Mouse (Mus musculus): ENCODE results near the gene Ryk. TPM values are rescaled to one million over a fixed set of nuclear protein-coding genes. Genes with fewer than 3 reads are reported as not detected.

Ryk gene
- polyA plus RNA-seq, 1 experiment, result 5.5 TPM

DNA sequence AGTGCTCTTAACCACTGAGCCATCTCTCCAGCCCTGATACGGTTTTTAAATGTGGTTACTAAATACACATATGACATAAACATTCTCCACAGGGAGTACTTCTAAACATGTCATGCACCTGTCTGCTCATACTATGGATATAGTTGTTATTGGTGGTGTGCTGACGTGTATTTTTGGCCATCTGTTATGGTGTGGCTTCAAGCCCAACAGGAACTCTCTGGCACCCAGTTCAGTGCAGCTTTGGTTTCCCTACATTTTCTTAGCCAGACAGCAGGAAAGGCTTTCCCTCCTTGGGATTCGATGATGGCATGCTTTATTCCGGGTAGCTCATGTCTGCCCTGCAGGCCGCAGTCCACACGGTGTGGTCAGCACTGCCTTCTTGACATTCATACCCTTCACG lies 33.7 kb downstream of the Ryk start:
- TF ChIP-seq CTCF (IDR thresholded peaks at IDR 0.05; ENCODE audit: control insufficient read depth, insufficient read depth, low read length), result no peak
- TF ChIP-seq POLR2A (IDR thresholded peaks at IDR 0.05; ENCODE audit: borderline replicate concordance, control insufficient read depth, low read depth, low read length), result no peak
- 83% methylated on average over 7 of the region's 7 CpGs for WGBS

DNA sequence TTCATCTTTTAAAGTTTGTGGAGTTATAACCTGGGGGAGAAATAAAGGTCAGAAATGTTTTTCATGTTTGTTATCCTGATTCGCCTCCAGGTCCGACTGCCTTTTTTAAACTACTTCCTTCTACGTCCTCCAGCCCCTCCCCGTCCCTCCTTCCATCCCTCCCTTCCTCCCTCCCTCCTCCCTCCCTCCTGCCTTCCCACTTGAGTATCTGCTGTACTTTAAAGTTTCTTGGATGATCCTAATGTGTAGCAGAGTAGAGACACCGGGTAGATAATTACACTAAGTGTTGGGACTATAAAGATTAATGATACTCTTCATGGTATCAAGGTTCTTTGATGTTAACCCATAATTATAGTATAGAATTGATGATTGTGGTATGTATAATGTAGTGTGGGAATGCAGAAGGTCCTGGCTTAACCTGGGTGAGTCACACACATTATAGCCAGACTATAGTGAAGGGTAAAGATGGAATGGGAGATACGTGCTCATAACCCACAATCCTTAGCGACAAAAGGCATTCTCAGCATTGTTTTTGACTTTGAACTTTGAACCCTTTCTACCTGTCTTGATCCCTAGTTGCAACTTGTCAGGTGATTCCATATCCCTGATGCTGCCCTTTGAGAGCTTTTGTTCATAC lies 41.5 kb downstream of the Ryk start:
- Histone ChIP-seq H3K4me1 (ENCODE audit: control insufficient read depth, insufficient read depth, low read length) (no peaks in the 10 kb centered on the region), H3K4me3 (replicated peaks; ENCODE audit: control insufficient read depth, low read depth, low read length) (no peak overlapping the region), H3K27ac (ENCODE audit: control insufficient read depth, insufficient read depth, low read depth, low read length, poor library complexity) (no peak overlapping the region)
- TF ChIP-seq POLR2A (IDR thresholded peaks at IDR 0.05; ENCODE audit: borderline replicate concordance, control insufficient read depth, low read depth, low read length) (no peak), CTCF (IDR thresholded peaks at IDR 0.05; ENCODE audit: control insufficient read depth, insufficient read depth, low read length) (no peak)
- 69% methylated on average over 7 of the region's 7 CpGs for WGBS

More for the DNA sequence above, 33.7 kb downstream of the Ryk start:
- Histone ChIP-seq H3K4me1 (ENCODE audit: control insufficient read depth, insufficient read depth, low read length) (no peaks in the 10 kb centered on the region), H3K4me3 (replicated peaks; ENCODE audit: control insufficient read depth, low read depth, low read length) (no peak overlapping the region), H3K27ac (ENCODE audit: control insufficient read depth, insufficient read depth, low read depth, low read length, poor library complexity) (no peak overlapping the region)

DNA sequence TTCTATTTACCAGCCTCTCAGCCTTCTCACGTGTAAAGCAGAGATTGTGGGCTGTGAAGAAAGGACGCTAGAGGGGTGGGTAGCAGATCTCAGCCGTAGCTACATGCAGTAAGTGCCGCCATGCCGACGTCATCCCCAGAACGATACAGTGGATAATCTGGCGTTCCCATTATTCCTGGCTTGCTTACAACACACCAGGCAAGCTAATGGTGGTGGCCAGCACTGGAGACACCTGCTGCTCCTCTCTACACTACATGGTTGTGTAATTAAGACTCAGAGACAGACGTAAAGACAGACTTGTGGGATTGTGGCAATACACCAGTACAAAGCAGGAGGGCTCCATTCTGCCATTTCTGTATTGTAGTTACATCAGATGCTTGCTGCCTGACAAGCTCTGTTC lies 43.2 kb downstream of the Ryk start:
- Histone ChIP-seq H3K27ac (ENCODE audit: control insufficient read depth, insufficient read depth, low read depth, low read length, poor library complexity) (no peak overlapping the region), H3K4me3 (replicated peaks; ENCODE audit: control insufficient read depth, low read depth, low read length) (no peak overlapping the region), H3K4me1 (ENCODE audit: control insufficient read depth, insufficient read depth, low read length) (no peaks in the 10 kb centered on the region)
- TF ChIP-seq CTCF (IDR thresholded peaks at IDR 0.05; ENCODE audit: control insufficient read depth, insufficient read depth, low read length), result no peak
- 83% methylated on average over 9 of the region's 9 CpGs for WGBS

DNA sequence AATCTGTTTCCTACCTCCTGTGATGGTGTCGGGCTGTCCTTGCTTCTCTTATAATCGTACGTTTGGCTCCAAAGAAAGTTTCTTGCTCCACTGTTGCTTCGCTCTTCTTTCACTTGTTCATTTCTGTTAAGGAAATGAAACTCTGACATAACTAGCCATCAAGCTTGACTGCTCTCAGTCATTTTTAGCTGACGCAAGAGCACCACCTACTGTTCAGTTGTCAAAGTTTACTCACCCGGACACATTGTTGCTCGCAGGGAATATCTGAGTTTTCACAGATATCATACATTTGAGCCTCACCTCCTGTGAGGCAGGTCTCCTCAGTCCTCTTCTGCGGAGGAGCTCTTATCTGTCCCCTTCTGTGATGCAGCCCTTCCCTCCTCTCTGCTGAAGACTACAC lies 44.8 kb downstream of the Ryk start:
- peak; percentile 36 for TF ChIP-seq CTCF (IDR thresholded peaks at IDR 0.05; ENCODE audit: control insufficient read depth, insufficient read depth, low read length)
- TF ChIP-seq POLR2A (IDR thresholded peaks at IDR 0.05; ENCODE audit: borderline replicate concordance, control insufficient read depth, low read depth, low read length), result no peak
- H3K27ac ChIP-seq (ENCODE audit: control insufficient read depth, insufficient read depth, low read depth, low read length, poor library complexity), result no peak overlapping the region
- no peak overlapping the region for H3K4me3 ChIP-seq (replicated peaks; ENCODE audit: control insufficient read depth, low read depth, low read length)
- WGBS, result 29% methylated on average over 8 of the region's 8 CpGs
- H3K4me1 ChIP-seq (ENCODE audit: control insufficient read depth, insufficient read depth, low read length), result no peaks in the 10 kb centered on the region

- TF ChIP-seq CTCF (IDR thresholded peaks at IDR 0.05; ENCODE audit: control insufficient read depth, insufficient read depth, low read length) (no peak), POLR2A (IDR thresholded peaks at IDR 0.05; ENCODE audit: borderline replicate concordance, control insufficient read depth, low read depth, low read length) (no peak)
- H3K27ac ChIP-seq (ENCODE audit: control insufficient read depth, insufficient read depth, low read depth, low read length, poor library complexity), result no peak overlapping the region
- H3K4me3 ChIP-seq (replicated peaks; ENCODE audit: control insufficient read depth, low read depth, low read length), result no peak overlapping the region
- H3K4me1 ChIP-seq (ENCODE audit: control insufficient read depth, insufficient read depth, low read length), result no peaks in the 10 kb centered on the region
- 75% methylated on average over 9 of the region's 9 CpGs for WGBS
These were observed 50.0 kb downstream of the Ryk start for GRCm38 (mm10) chr9:102884703-102885102.

- TF ChIP-seq CTCF (IDR thresholded peaks at IDR 0.05; ENCODE audit: control insufficient read depth, insufficient read depth, low read length) (no peak), POLR2A (IDR thresholded peaks at IDR 0.05; ENCODE audit: borderline replicate concordance, control insufficient read depth, low read depth, low read length) (no peak)
- 11% methylated on average over 9 of the region's 9 CpGs for WGBS
These were observed 55.4 kb downstream of the Ryk start for GRCm38 (mm10) chr9:102890166-102890565.

GRCm38 (mm10) chr9:102892480-102893355 lies 58.0 kb downstream of the Ryk start:
- 71% methylated on average over 7 of the region's 7 CpGs for WGBS

More at GRCm38 (mm10) chr9:102890166-102890565, 55.4 kb downstream of the Ryk start:
- no peak overlapping the region for H3K4me3 ChIP-seq (replicated peaks; ENCODE audit: control insufficient read depth, low read depth, low read length)
- H3K27ac ChIP-seq (ENCODE audit: control insufficient read depth, insufficient read depth, low read depth, low read length, poor library complexity), result no peak overlapping the region
- H3K4me1 ChIP-seq (ENCODE audit: control insufficient read depth, insufficient read depth, low read length), result no peaks in the 10 kb centered on the region

GRCm38 (mm10) chr9:102893356-102893870 lies 58.7 kb downstream of the Ryk start:
- H3K27ac ChIP-seq (ENCODE audit: control insufficient read depth, insufficient read depth, low read depth, low read length, poor library complexity), result no peak overlapping the region
- WGBS, result 86% methylated on average over 11 of the region's 11 CpGs
- TF ChIP-seq CTCF (IDR thresholded peaks at IDR 0.05; ENCODE audit: control insufficient read depth, insufficient read depth, low read length), result no peak
- no peak for TF ChIP-seq POLR2A (IDR thresholded peaks at IDR 0.05; ENCODE audit: borderline replicate concordance, control insufficient read depth, low read depth, low read length)
- H3K4me1 ChIP-seq (ENCODE audit: control insufficient read depth, insufficient read depth, low read length), result no peaks in the 10 kb centered on the region
- no peak overlapping the region for H3K4me3 ChIP-seq (replicated peaks; ENCODE audit: control insufficient read depth, low read depth, low read length)

More at GRCm38 (mm10) chr9:102892480-102893355, 58.0 kb downstream of the Ryk start:
- no peaks in the 10 kb centered on the region for H3K4me1 ChIP-seq (ENCODE audit: control insufficient read depth, insufficient read depth, low read length)
- no peak overlapping the region for H3K4me3 ChIP-seq (replicated peaks; ENCODE audit: control insufficient read depth, low read depth, low read length)
- no peak overlapping the region for H3K27ac ChIP-seq (ENCODE audit: control insufficient read depth, insufficient read depth, low read depth, low read length, poor library complexity)
- no peak for TF ChIP-seq CTCF (IDR thresholded peaks at IDR 0.05; ENCODE audit: control insufficient read depth, insufficient read depth, low read length)
